Mouse (Mus musculus) C2C12 (cell line): ENCODE measurements at regions not wholly inside any gene's neighbourhood (a gene's known extent, or its start where the extent isn't known, plus 50 kb on each side); places are given as distances from the start of the nearest gene placed in this dataset.

Source experiments
- CTCF ChIP-seq: IDR thresholded peaks from one replicate; pipeline ENCODE4 v1.5.1; 2011; ENCODE audit not compliant: control insufficient read depth, insufficient read depth, insufficient read length
- USF1 ChIP-seq: IDR thresholded peaks from one replicate; pipeline ENCODE4 v1.6.1; 2011; ENCODE audit warnings: low read depth, mild to moderate bottlenecking, control low read depth, moderate library complexity

- TF ChIP-seq USF1 (no peak), CTCF (no peak)
Measured at GRCm38 (mm10) chr14:8952853-8953397, 286.9 kb upstream of the 4930452B06Rik start.
